Mouse (Mus musculus): Measurements from ENCODE around the gene Olfr539.

GRCm38 (mm10) chr7:140696967-140697366 lies 37.2 kb downstream of the Olfr539 start, which contains the start of gene Olfr541:
- no peak for TF ChIP-seq POLR2A (IDR thresholded peaks at IDR 0.05; ENCODE audit: low read depth, low read length)
- TF ChIP-seq CTCF (conservative IDR thresholded peaks at IDR 0.05; ENCODE audit: insufficient read depth, insufficient read length, low read depth, low read length): no peak
